Mouse (Mus musculus) adrenal gland, adult 18-20 months (tissue): ENCODE results near the gene Ankrd13b. TPM values are rescaled to one million over a fixed set of nuclear protein-coding genes. Genes with fewer than 3 reads are reported as not detected.

Experiments used
- DNase-seq, 2 experiments: peaks; one replicate each; pipeline ENCODE4 v3.0.0; 2021 to 2022; ENCODE audit warnings: low spot score in 2 of 2
- total RNA-seq, 2 experiments: library from RNA; stranded (reverse); gene quantifications; 1 replicate in 1 of 2; 2 replicates in 1 of 2; pipeline ENCODE4 v1.2.3; 2021

Gene Ankrd13b
- total RNA-seq, 2 experiments from 2014 or later, result 7.9 to 8.3 TPM

DNA sequence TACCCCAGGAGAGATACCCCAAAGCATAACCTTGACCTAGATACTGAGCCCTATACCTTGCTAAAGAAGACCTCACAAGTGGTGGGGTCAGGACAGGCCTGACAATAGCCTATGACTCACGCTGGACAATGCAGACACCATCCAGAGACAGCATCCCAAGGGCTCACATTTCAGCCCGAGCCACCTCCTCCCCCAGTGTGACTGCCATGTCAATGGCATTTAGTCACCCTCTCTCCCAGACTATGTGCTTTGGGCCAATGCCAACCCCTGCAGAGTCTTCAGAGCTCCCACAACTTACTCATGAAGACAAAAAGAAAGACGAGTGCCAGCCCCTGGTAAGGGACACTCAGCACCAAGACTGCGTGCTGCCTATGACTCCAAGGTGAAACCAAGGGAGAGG lies 24.8 kb downstream of the Ankrd13b start:
- peak in 1 of 2 experiments; percentile 47 for DNase-seq

DNA sequence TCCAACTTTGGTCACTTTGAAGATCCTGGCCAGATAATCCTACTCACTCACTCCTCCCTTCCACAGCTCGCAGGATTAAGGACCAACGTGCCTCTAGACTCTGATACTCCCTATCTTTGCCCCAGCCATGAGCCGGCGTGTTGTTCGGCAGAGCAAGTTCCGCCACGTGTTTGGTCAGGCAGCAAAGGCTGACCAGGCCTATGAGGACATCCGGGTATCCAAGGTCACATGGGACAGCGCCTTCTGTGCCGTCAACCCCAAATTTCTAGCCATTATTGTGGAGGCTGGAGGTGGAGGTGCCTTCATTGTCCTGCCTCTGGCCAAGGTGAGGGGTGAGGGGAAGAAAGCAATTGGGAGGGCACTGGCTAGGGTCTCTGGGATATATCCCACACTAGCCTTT lies 25.7 kb downstream of the Ankrd13b start:
- no peak for DNase-seq

- DNase-seq, result no peak
Observed at GRCm38 (mm10) chr11:77463101-77463445, 26.4 kb downstream of the Ankrd13b start.

- peak; percentile 69 to 78 for DNase-seq
Observed at GRCm38 (mm10) chr11:77462283-77463100, 27.0 kb downstream of the Ankrd13b start, which contains the start of gene Coro6. Gene Coro6 (plus strand): TSS chr11:77462411.

DNA sequence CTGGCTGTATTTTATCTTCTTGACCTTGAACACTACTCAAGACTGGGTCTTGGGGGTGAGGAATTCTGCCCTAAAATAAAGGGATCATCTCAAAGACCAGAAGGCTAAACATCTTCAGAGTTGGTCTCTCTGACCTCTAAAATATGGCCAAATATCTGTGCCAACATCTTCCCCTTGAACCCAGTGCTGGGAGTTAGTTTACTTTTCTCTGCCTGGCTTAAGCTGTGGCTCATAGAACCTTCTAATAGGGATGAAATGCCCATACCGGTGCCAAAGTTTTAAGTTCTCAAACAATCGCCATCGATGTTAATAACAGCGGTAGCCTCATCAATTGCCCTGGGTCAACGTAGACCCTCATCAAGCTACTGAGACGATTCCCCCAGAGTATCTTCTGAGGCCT lies 27.6 kb downstream of the Ankrd13b start:
- DNase-seq, result no peak

GRCm38 (mm10) chr11:77456866-77457265 lies 32.6 kb downstream of the Ankrd13b start:
- no peak for DNase-seq

DNA sequence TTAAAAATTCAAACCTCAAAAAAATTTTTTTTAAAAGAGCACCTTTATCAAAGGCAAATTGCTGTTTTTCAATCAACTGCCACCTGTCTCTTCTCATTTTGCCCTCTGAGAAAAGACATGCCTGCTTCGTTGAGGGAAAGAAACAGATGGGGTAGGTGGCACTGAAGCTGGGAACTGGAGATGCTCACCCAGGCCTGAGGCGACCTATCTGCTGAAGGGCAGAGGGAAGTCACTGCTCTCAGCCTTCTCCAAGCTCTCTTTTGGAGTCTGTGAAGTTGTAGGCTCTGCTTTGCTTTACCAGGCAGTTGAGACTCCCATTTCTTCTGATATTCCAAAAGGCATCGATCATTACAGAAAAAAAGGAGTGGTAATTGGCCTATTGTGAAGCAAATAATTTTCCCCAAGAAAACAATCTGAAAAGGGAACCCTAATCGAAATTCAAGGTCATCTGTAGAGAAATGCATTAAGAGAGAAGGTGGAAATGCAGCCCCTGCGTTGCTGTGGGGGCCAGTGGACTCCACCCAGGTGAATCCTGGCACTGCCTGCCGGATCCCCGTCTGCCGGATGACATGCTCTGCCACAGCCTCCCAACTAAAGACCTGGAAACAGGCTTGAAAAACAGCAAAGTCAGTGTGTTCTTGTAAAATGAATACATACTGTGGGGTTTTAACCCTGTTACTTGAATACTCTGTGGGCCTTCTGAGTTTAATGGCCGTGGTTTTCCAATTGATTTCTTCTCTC lies 33.5 kb downstream of the Ankrd13b start:
- no peak for DNase-seq

DNA sequence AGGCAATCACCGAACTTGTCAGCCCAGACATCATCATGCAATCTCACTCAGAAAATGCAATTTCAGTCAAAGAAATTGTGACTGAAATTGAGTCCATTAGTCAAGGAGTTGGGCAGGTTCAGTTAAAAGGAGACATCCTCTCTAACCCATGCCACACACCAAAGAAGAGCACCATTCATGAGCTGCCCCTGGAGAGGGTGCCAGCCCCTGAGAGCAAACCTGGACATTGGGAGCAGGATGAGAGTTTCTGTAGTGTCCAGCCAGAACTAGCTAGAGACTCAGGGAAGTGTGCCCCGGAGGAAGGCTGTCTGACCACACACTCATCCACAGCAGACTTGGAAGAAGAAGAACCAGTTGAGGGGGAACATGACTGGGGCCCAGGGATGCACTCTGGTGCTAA lies 36.1 kb downstream of the Ankrd13b start:
- DNase-seq, result no peak

DNA sequence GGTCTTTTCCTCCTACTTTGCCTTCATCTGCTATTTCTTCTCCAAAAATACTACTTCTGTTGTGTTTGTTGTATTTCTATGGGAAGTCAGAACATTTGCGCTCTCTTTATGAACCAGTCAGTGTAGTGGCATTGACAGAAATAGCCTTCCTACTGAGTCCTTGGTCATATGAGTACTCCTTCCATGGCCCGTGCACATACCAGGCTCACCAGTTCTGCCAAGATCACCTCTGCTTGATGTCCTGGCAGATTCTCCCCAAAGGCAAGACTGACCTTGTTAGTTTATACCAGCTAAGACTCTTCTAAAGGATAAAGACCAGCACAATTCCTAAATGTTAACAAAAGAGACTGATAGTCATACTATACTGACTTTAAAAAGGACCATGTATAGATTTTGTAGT lies 37.8 kb downstream of the Ankrd13b start:
- no peak for DNase-seq

GRCm38 (mm10) chr11:77449224-77449623 lies 40.3 kb downstream of the Ankrd13b start:
- DNase-seq, result no peak

- DNase-seq, result peak in 1 of 2 experiments; percentile 31
Observed at GRCm38 (mm10) chr11:77446628-77447041, 42.8 kb downstream of the Ankrd13b start.

DNA sequence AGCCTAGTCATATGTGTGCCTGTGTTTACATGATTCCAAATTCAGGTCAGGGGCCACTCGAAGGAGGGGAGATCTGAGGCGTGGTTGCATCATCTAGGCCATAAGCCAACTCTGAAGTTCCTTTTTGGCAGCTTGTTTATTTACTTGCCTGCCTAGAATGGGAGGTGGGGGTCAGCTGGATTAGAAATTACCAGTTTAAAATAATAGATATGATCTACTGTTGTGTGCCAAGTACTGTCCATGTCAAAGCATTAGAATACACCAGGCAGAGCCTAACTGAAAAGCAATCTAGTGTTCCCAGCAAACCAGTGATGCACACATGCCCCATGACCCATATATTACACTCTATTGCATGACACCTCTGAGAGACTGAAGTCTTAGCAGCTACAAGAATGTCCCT lies 44.5 kb downstream of the Ankrd13b start:
- DNase-seq, result peak in 1 of 2 experiments; percentile 19

GRCm38 (mm10) chr11:77442186-77443170 lies 47.0 kb downstream of the Ankrd13b start:
- no peak for DNase-seq

DNA sequence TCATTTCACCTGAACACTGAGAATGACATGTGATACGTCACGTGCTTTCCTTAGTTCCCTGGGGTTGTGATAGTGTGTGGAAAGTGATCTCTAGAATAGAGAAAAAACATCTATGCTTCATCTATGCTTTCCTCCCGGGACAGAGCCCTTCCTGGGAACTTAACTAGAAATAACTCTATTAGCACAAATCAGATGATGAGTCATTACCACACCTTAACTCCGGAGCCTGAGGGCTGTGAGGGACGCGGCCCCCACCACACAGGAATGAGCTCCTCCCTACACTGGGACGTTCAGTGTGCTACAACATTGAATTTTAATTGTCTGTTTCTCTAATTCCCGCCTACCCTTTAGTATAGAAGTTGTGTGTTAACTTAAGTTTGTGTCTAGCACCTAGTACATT lies 48.5 kb downstream of the Ankrd13b start:
- DNase-seq, result no peak

DNA sequence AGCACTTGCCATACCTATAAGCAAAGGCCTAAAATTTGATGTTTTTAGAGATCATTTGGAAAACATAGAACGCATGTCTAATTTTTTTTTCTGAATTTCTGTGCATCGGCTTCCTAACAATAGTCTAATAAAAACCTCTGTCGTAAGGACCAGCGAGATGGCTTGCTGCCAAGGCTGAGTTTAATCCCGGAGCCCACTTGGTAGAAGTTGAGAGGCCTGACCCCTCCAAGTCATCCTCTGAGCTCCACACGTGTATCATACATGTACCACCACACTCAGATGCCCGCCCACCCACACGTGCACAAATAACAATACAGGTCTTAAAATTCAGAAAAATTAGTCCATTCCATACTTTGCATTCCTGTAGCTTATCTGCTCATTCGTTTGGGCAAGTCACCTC lies 49.4 kb downstream of the Ankrd13b start:
- DNase-seq, result no peak

DNA sequence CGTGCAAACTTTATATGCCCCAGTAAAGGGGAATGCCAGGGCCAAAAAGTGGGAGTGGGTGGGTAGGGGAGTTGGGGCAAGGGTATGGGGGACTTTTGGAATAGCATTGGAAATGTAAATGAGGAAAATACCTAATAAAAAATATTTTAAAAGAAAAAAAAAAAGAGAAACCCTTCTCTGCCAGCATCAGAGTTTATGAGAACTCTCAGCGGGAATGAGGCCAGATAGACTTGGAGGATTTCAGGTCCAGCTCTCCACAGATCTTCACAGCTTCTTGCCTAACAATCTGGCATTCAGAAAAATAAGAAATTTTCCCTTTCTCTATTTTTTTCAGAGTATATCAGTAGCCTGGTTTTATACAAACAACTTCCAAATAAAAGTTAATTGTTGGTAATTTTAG lies 52.5 kb downstream of the Ankrd13b start:
- DNase-seq, result no peak

DNA sequence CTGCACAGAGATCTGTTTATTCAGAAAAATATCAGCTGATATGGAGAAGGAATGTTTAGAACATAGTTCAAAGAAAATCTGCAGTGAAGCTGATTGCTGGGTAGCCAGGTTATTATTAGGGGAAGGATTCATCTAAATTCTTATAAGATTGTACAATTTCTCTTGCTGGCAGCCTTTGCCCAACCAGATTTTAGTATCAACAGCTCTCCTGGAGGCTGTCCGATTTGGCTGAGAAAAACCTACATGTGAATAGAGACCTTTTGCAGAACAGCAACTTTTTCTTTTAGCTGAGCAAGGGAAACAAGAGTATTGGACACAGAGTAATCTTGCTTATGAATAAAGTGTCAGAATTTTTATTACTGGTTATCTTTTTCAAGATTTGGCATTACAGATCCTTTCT lies 61.0 kb downstream of the Ankrd13b start:
- no peak for DNase-seq

DNA sequence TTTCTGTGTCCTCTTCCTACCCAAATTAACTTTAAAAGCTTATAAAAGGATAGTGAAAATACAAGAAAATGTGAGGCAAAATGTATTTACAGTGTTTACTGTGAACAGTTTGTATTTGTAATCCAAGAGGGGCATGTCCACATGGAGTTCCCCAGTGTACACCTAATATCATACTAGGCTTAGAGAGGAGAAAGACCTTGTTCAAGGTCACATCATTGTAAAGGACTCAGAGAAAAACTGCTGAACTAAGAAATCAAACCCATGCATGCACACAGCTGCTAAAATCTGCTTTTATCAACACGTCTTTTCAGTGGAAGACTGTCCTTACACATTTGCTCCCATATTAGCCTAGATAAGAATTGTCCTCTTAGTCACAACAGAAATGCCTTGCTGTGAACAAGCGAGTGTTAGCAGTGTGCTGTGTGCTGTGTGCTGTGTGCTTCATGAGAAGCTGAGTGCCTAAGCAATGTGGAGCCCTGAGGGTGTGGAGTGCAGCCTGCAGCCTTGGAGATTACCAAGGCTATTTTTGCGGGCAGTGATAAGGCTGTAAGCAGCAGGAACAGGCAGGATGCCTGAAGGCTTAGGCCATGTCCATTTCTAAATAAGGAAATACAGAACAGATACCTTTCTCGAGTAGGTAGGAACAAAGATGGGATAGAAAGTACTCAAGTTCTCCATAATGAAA lies 66.2 kb downstream of the Ankrd13b start:
- DNase-seq, result no peak
